Mouse (Mus musculus): Measurements from ENCODE around the gene Btnl4.

- TF ChIP-seq CTCF (IDR thresholded peaks at IDR 0.05; ENCODE audit: control insufficient read depth, insufficient read depth, insufficient replicate concordance, low read depth, low read length) = no peak
- no peak for TF ChIP-seq POLR2A (IDR thresholded peaks at IDR 0.05; ENCODE audit: control insufficient read depth, low read depth, low read length)
These were observed 2.1 kb downstream of the Btnl4 start for GRCm38 (mm10) chr17:34475060-34475459.

Data from testis, adult 2 months (tissue).